Mouse (Mus musculus): ENCODE measurements around the gene Lrrc10. TPM values are rescaled to one million over a fixed set of nuclear protein-coding genes. Genes with fewer than 3 reads are reported as not detected.

The Lrrc10 gene
- total RNA-seq, 2 experiments from 2014 or later: 247 to 264 TPM

Other genes with a start within 250 kb of the Lrrc10 start
- under 1 TPM; 0.72 to 0.76 TPM for gene Myrfl, start 148.4 kb upstream of the Lrrc10 start, total RNA-seq (2021)
- gene Rab3ip, start 94.6 kb upstream of the Lrrc10 start, total RNA-seq (2021): 10 to 100 TPM; 78.8 to 87.1 TPM
- not detected for gene Gm10271, start 72.7 kb upstream of the Lrrc10 start, total RNA-seq (2021)
- 1 to 10 TPM; 2.5 TPM for gene Best3, start 59.0 kb upstream of the Lrrc10 start, total RNA-seq (2021)
- 100 to 1,000 TPM; 121 to 137 TPM for gene Cct2, start 18.5 kb downstream of the Lrrc10 start, total RNA-seq (2021)
- 10 to 100 TPM; 17.9 to 19.5 TPM for gene Frs2, start 103.2 kb downstream of the Lrrc10 start, total RNA-seq (2021)
- 10 to 100 TPM; 28.0 to 28.8 TPM for gene Yeats4, start 179.2 kb downstream of the Lrrc10 start, total RNA-seq (2021)
- not detected for gene 9530003J23Rik, start 193.4 kb downstream of the Lrrc10 start, total RNA-seq (2021)
- 10 to 100 TPM; 93.0 to 99.3 TPM for gene Lyz2, start 237.0 kb downstream of the Lrrc10 start, total RNA-seq (2021)
- gene Lyz1, start 247.5 kb downstream of the Lrrc10 start, total RNA-seq (2021): 1 to 10 TPM; 8.6 to 9.2 TPM